Mouse (Mus musculus) forebrain, embryonic 11.5 days (tissue): ENCODE data around the gene Aox1. TPM values are rescaled to one million over a fixed set of nuclear protein-coding genes. Genes with fewer than 3 reads are reported as not detected.

Experiments used
- ATAC-seq: fragments of 200-750 bp; cut with Nextera tagmentation; replicated peaks from 2 replicates; pipeline ENCODE4 v1.8.0; 2017; ENCODE audit warnings: moderate TSS enrichment; ENCODE audit not compliant: low FRiP score
- DNase-seq: peaks from one replicate; pipeline ENCODE4 v3.0.0-alpha.2; 2017; ENCODE audit warnings: low spot score
- H3K27ac ChIP-seq: fragments of 300-500 bp; sonication (generic); 2 replicates; pipeline ENCODE4 v1.5.1; 2014; ENCODE audit warnings: low read depth, low read length
- H3K27me3 ChIP-seq: fragments of 300-500 bp; sonication (generic); 2 replicates; pipeline ENCODE4 v1.6.1; 2014; ENCODE audit warnings: mild to moderate bottlenecking, low read length, mixed read lengths; ENCODE audit not compliant: control insufficient read depth, insufficient read depth
- H3K36me3 ChIP-seq: fragments of 300-500 bp; sonication (generic); 2 replicates; pipeline ENCODE4 v1.6.1; 2014; ENCODE audit warnings: mild to moderate bottlenecking, low read length, moderate library complexity, mixed read lengths; ENCODE audit not compliant: control insufficient read depth, insufficient read depth
- H3K4me1 ChIP-seq: fragments of 300-500 bp; sonication (generic); replicated peaks from 2 replicates; pipeline ENCODE4 v1.6.1; 2014; ENCODE audit warnings: low read length, mixed read lengths; ENCODE audit not compliant: control insufficient read depth, insufficient read depth
- H3K4me2 ChIP-seq: fragments of 300-500 bp; sonication (generic); 2 replicates; pipeline ENCODE4 v1.6.1; 2014; ENCODE audit warnings: low read depth, mild to moderate bottlenecking, low read length, moderate library complexity, mixed read lengths; ENCODE audit not compliant: severe bottlenecking
- H3K4me3 ChIP-seq: fragments of 300-500 bp; sonication (generic); 2 replicates; pipeline ENCODE4 v1.5.1; 2014; ENCODE audit warnings: low read depth, low read length
- H3K9ac ChIP-seq: fragments of 300-500 bp; sonication (generic); 2 replicates; pipeline ENCODE4 v1.6.1; 2014; ENCODE audit warnings: low read length
- H3K9me3 ChIP-seq: fragments of 300-500 bp; sonication (generic); 2 replicates; pipeline ENCODE4 v1.6.1; 2016; ENCODE audit warnings: low read length, mixed read lengths; ENCODE audit not compliant: control insufficient read depth
- WGBS: fragments of 180-500 bp; shearing (Covaris S2); extraction: QIAGEN DNeasy Blood & Tissue Kit; methylation state at CpG from one replicate; pipeline ENCODE4 v1.1.7; 2014; 5-methylcytosine and 5-hydroxymethylcytosine counted together
- polyA plus RNA-seq: library from polyadenylated mRNA; unstranded; fragments of >200 nt; fragmentation: Nextera tagmentation; extraction: Ambion mirVana; gene quantifications from 2 replicates; pipeline ENCODE4 v1.2.1, GENCODE M21; 2014

Aox1 gene
- polyA plus RNA-seq, 1 experiment from 2014 or later, result 0.16 TPM

DNA sequence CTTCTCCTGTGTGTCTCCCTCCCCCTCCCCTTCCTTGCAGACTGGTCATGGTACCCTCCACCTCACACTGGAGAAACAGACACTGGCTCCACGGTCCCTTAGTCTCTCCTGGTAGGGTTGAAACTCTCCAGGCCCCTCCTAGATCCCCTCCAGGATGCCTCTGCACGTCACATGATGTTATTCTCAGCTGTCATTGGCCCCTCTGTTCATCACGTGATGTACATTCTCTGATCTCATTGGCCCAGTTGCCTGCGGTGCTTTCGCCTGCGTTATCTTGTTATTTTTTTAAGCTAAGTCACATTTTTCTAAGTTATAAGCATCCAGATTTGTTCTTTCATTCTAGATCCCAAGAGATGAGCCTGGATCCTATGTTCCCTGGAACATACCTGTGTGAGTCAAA lies 76.0 kb downstream of the Aox1 start:
- 86% methylated on average over 6 of the region's 6 CpGs for WGBS
- DNase-seq, result no peak
- no peaks in the 10 kb centered on the region for H3K9me3 ChIP-seq
- H3K4me1 ChIP-seq, result no peaks in the 10 kb centered on the region
- H3K9ac ChIP-seq, result no peak overlapping the region
- no peak overlapping the region for H3K27ac ChIP-seq
- H3K27me3 ChIP-seq, result no peaks in the 10 kb centered on the region
- H3K4me2 ChIP-seq, result no peak overlapping the region
- H3K36me3 ChIP-seq, result no peaks in the 10 kb centered on the region
- H3K4me3 ChIP-seq, result no peak overlapping the region
- no peak for ATAC-seq

DNA sequence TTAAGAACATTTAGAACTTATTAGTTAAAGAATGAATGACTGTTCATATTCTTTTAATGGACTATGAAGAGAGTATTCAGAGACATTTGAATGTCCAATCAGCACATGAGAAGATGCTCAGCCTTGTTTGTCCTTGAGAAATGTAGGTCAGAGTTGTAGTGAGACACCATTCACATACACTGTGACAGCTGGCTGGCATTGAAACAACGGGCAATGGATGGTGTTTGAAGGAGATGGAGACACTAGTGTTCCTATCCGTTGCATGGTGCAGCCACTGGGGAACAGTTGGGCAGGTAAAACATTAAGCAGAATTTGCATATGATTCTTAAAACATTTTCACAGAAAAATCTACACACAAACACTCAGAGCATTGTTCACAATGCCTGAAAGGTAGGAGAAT lies 77.3 kb downstream of the Aox1 start:
- 90% methylated on average over 2 of the region's 2 CpGs for WGBS
- no peak overlapping the region for H3K9ac ChIP-seq
- no peak for ATAC-seq
- H3K27ac ChIP-seq, result no peak overlapping the region
- H3K4me3 ChIP-seq, result no peak overlapping the region
- no peak overlapping the region for H3K4me2 ChIP-seq
- H3K4me1 ChIP-seq, result no peaks in the 10 kb centered on the region
- no peaks in the 10 kb centered on the region for H3K27me3 ChIP-seq
- H3K9me3 ChIP-seq, result no peaks in the 10 kb centered on the region
- DNase-seq, result no peak
- no peaks in the 10 kb centered on the region for H3K36me3 ChIP-seq

DNA sequence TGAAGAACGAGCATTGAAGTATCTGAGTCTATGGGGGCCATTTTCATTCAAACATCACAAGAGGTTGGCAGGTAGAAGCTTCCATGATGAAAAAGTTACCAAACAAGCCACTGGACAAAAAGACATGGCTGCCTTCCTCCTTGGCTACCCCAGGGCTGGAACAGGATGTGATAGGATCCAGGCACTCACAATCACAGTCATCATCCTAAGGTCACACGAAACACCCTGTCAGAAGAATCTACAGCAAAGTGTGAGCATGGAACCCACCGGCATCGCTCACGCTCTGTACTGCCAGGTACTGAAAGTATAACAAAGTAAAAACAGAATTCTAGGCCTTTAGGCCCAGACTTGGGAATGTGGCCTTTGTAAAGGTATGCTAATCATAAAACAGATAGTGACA lies 80.5 kb downstream of the Aox1 start:
- DNase-seq, result no peak
- no peaks in the 10 kb centered on the region for H3K27me3 ChIP-seq

GRCm38 (mm10) chr1:58111315-58111714 lies 81.6 kb downstream of the Aox1 start:
- no peak overlapping the region for H3K9ac ChIP-seq
- no peak overlapping the region for H3K4me2 ChIP-seq
- H3K27ac ChIP-seq, result no peak overlapping the region
- no peak for DNase-seq
- no peak overlapping the region for H3K4me3 ChIP-seq
- no peaks in the 10 kb centered on the region for H3K9me3 ChIP-seq
- H3K36me3 ChIP-seq, result no peaks in the 10 kb centered on the region
- no peaks in the 10 kb centered on the region for H3K4me1 ChIP-seq
- H3K27me3 ChIP-seq, result no peaks in the 10 kb centered on the region
- WGBS, result 78% methylated on average over 4 of the region's 4 CpGs
- no peak for ATAC-seq

More for the DNA sequence above, 80.5 kb downstream of the Aox1 start:
- Histone ChIP-seq H3K36me3 (no peaks in the 10 kb centered on the region), H3K4me1 (no peaks in the 10 kb centered on the region), H3K9ac (no peak overlapping the region), H3K4me2 (no peak overlapping the region), H3K27ac (no peak overlapping the region), H3K4me3 (no peak overlapping the region), H3K9me3 (no peaks in the 10 kb centered on the region)
- ATAC-seq, result no peak
- WGBS, result 91% methylated on average over 5 of the region's 5 CpGs

GRCm38 (mm10) chr1:58112880-58113279 lies 83.1 kb downstream of the Aox1 start, which contains the start of gene Aox3:
TSS of gene Aox3 (plus strand) at chr1:58113130.
- no peaks in the 10 kb centered on the region for H3K27me3 ChIP-seq
- no peaks in the 10 kb centered on the region for H3K4me1 ChIP-seq
- ATAC-seq (peak; percentile 63; the same call in 1 of the 2 replicates), DNase-seq (peak; percentile 81)
- no peak within 1 kb of the TSS for H3K4me3 ChIP-seq
- H3K9me3 ChIP-seq, result no peaks in the 10 kb centered on the region
- 11% methylated on average over 11 of the region's 11 CpGs for WGBS
- no peaks in the 10 kb centered on the region for H3K36me3 ChIP-seq
- no peak within 1 kb of the TSS for H3K27ac ChIP-seq
- H3K9ac ChIP-seq, result no peak within 1 kb of the TSS
- H3K4me2 ChIP-seq, result no peak within 1 kb of the TSS

DNA sequence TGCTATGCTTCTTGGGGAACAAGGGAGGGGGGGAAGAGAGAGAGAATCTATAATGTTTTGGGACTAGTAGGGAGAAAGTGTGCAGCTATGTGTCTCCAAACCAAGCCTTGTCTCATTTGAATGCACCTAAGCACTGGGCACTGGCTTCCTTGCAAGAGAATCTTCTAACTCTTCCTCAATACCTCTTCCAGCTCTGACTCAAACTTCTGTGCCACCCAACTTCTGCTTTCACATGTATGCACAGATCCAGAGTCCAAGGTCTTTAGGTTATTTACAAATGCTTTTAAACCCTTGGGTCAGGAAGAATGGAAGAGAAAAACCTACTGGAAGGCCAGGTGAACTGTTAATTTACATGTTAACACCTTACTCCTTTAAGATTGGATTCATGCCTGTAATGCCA lies 83.7 kb downstream of the Aox1 start:
- no peak for ATAC-seq
- H3K36me3 ChIP-seq, result no peaks in the 10 kb centered on the region
- H3K4me3 ChIP-seq, result no peak overlapping the region
- H3K9me3 ChIP-seq, result no peaks in the 10 kb centered on the region
- no peak overlapping the region for H3K27ac ChIP-seq
- no peak overlapping the region for H3K4me2 ChIP-seq
- H3K9ac ChIP-seq, result no peak overlapping the region
- DNase-seq, result no peak
- no peaks in the 10 kb centered on the region for H3K27me3 ChIP-seq
- no peaks in the 10 kb centered on the region for H3K4me1 ChIP-seq

- Histone ChIP-seq H3K4me1 (no peaks in the 10 kb centered on the region), H3K27me3 (no peaks in the 10 kb centered on the region), H3K4me3 (no peak overlapping the region), H3K4me2 (no peak overlapping the region), H3K9me3 (no peaks in the 10 kb centered on the region), H3K27ac (no peak overlapping the region), H3K36me3 (no peaks in the 10 kb centered on the region), H3K9ac (no peak overlapping the region)
- ATAC-seq (no peak), DNase-seq (no peak)
- WGBS, result 72% methylated on average over 6 of the region's 6 CpGs
These were observed 84.4 kb downstream of the Aox1 start for GRCm38 (mm10) chr1:58114021-58114560.

- H3K27ac ChIP-seq, result no peak overlapping the region
- no peak overlapping the region for H3K4me2 ChIP-seq
- no peak for DNase-seq
- WGBS, result 82% methylated on average over 12 of the region's 12 CpGs
- no peak overlapping the region for H3K9ac ChIP-seq
- no peaks in the 10 kb centered on the region for H3K36me3 ChIP-seq
- H3K4me1 ChIP-seq, result no peaks in the 10 kb centered on the region
- no peaks in the 10 kb centered on the region for H3K9me3 ChIP-seq
- no peak for ATAC-seq
- H3K27me3 ChIP-seq, result no peaks in the 10 kb centered on the region
- no peak overlapping the region for H3K4me3 ChIP-seq
These were observed 85.1 kb downstream of the Aox1 start for GRCm38 (mm10) chr1:58114666-58115375.

DNA sequence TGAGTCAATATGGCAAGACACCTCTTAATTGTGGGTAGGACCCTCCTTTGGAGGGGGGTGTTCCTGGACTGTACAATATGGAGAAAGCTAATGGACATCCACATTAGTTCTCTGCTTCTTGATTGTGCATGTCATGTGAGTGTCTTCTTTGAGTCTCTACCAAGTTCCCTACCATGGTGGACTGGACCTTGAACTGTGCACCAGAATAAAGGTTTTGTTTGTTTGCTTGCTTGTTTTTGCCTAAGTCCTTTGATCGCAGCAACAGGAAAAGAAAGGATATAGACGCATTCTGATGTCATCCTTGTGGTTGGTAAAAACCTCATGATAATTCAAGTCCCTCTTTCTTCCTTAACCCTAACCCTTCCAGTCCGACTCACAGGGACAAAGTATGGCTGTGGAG lies 88.5 kb downstream of the Aox1 start:
- no peaks in the 10 kb centered on the region for H3K9me3 ChIP-seq

More for the DNA sequence above, 88.5 kb downstream of the Aox1 start:
- Histone ChIP-seq H3K27me3 (no peaks in the 10 kb centered on the region), H3K36me3 (no peaks in the 10 kb centered on the region), H3K9ac (no peak overlapping the region), H3K4me1 (no peaks in the 10 kb centered on the region), H3K4me2 (no peak overlapping the region), H3K4me3 (no peak overlapping the region), H3K27ac (no peak overlapping the region)
- 89% methylated on average over 3 of the region's 3 CpGs for WGBS
- DNase-seq (no peak), ATAC-seq (no peak)
